9 mouse cellular contexts compared by ENCODE assay signal in the genomic region with DNA sequence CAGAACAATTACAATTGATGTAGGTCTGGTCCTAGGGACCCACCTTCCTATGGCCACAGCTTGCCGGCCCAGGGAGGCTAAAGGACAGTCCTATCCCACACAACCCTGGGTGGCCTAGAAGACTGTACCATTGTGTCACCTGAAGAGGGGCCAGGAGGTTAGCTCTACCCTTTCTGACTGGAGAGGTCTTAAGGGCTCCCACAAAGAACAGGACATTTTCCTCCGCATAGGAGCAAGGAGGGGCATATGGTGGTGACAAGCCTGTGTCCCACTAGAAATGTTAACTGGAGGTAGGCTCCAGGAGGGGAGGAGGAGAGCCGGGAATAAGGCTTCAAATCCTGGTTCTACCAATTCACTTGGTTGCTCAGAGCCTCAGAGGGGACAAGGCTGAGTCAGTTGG. TPM values are rescaled to one million over a fixed set of nuclear protein-coding genes. Genes with fewer than 3 reads are reported as not detected.
DNase-seq lines count a peak whose midpoint lies in the region; ATAC-seq lines count a peak whose summit lies in the region.
"Had no signal": no experiment of that assay in that cellular context is flagged by ENCODE, and none has a peak within 500 bp of the region (broad histone marks: within the 10 kb centered on the region; RNA-seq: fewer than 3 reads in every experiment).

No protein-coding gene starts in this region.

- 25% methylated on average over 3 of the region's 3 CpGs for WGBS in heart, embryonic 14.5 days
- 15% methylated on average over 3 of the region's 3 CpGs for WGBS in embryonic facial prominence, embryonic 10.5 days
- WGBS in hindbrain, embryonic 11.5 days, result 28% methylated on average over 3 of the region's 3 CpGs
- 24% methylated on average over 3 of the region's 3 CpGs for WGBS in midbrain, embryonic 13.5 days

- H3K4me2 ChIP-seq in heart, embryonic 14.5 days (ENCODE audit: low read length), result peak overlapping the region; percentile 90
- no peak overlapping the region for H3K4me2 ChIP-seq in hindbrain, embryonic 11.5 days (replicated peaks; ENCODE audit: low read depth, low read length)
- H3K4me2 ChIP-seq in midbrain, embryonic 13.5 days (replicated peaks), result peak overlapping the region; percentile 87

- peak overlapping the region; percentile 90; the same call in 1 of the 2 replicates for H3K9ac ChIP-seq in heart, embryonic 14.5 days (ENCODE audit: low read length)
- 0 out of 2 replicates have a peak overlapping the region, but pooled peaks have one; percentile 17 for H3K9ac ChIP-seq in hindbrain, embryonic 11.5 days (ENCODE audit: low read depth, low read length)
- H3K9ac ChIP-seq in midbrain, embryonic 13.5 days (replicated peaks), result no peak overlapping the region; the same call in 1 of the 2 replicates

- peak overlapping the region; percentile 63 to 92 for H3K27ac ChIP-seq in heart, embryonic 14.5 days (replicated peaks in 1 of 2; ENCODE audit: control insufficient read depth in 1 of 2, insufficient read depth in 1 of 2, low read depth in 2 of 2, low read length in 2 of 2)
- H3K27ac ChIP-seq in embryonic facial prominence, embryonic 10.5 days (replicated peaks), result peak overlapping the region; percentile 14; the same call in 1 of the 2 replicates
- H3K27ac ChIP-seq in hindbrain, embryonic 11.5 days (ENCODE audit: low read depth, low read length), result peak overlapping the region; percentile 68; the same call in 1 of the 2 replicates
- peak overlapping the region; percentile 67 for H3K27ac ChIP-seq in midbrain, embryonic 13.5 days

- DNase-seq in heart, adult 8-10 months (ENCODE audit: low spot score), result no peak
- DNase-seq in embryonic facial prominence, embryonic 10.5 days (ENCODE audit: low spot score), result no peak
- no peak for DNase-seq in hindbrain, embryonic 11.5 days (ENCODE audit: low spot score)
- no peak for DNase-seq in cerebellum, postnatal 14 days
- no peak for DNase-seq in cerebellum, adult 9-10 months

- H3K9me3 ChIP-seq in heart, embryonic 14.5 days (ENCODE audit: control insufficient read depth, low read length), result no peaks in the 10 kb centered on the region
- H3K9me3 ChIP-seq in embryonic facial prominence, embryonic 10.5 days, result no peaks in the 10 kb centered on the region
- no peaks in the 10 kb centered on the region for H3K9me3 ChIP-seq in hindbrain, embryonic 11.5 days (ENCODE audit: control insufficient read depth, low read length)
- no peaks in the 10 kb centered on the region for H3K9me3 ChIP-seq in midbrain, embryonic 13.5 days

- H3K4me3 ChIP-seq in heart, embryonic 14.5 days (ENCODE audit: control insufficient read depth in 1 of 2, insufficient read depth in 1 of 2, low read depth in 1 of 2, low read length in 2 of 2), result no peak overlapping the region
- peak overlapping the region; percentile 75; the same call in 1 of the 2 replicates for H3K4me3 ChIP-seq in embryonic facial prominence, embryonic 10.5 days
- no peak overlapping the region for H3K4me3 ChIP-seq in hindbrain, embryonic 11.5 days (ENCODE audit: low read depth, low read length)
- no peak overlapping the region; the same call in 1 of the 2 replicates for H3K4me3 ChIP-seq in midbrain, embryonic 13.5 days (replicated peaks)

- no peak for ATAC-seq in heart, embryonic 14.5 days (ENCODE audit: insufficient number of reproducible peaks, insufficient read depth, low FRiP score, low read depth)
- peak; percentile 31 for ATAC-seq in hindbrain, embryonic 11.5 days (ENCODE audit: low FRiP score)
- peak; percentile 21; the same call in 1 of the 2 replicates for ATAC-seq in midbrain, embryonic 13.5 days
- ATAC-seq in inflammation-experienced regulatory T-cells, adult 6 months, result no peak

- H3K4me1 ChIP-seq in heart, embryonic 14.5 days (ENCODE audit: control insufficient read depth in 2 of 2, insufficient read depth in 2 of 2, low read length in 2 of 2), result peaks cover 36 to 63% of the 10 kb centered on the region in 2 experiments
- peaks cover 66% of the 10 kb centered on the region for H3K4me1 ChIP-seq in embryonic facial prominence, embryonic 10.5 days
- H3K4me1 ChIP-seq in hindbrain, embryonic 11.5 days (replicated peaks; ENCODE audit: control insufficient read depth, insufficient read depth, low read length), result peaks cover 9% of the 10 kb centered on the region
- peaks cover 21% of the 10 kb centered on the region for H3K4me1 ChIP-seq in midbrain, embryonic 13.5 days (replicated peaks)

- no peaks in the 10 kb centered on the region for H3K27me3 ChIP-seq in heart, embryonic 14.5 days (ENCODE audit: control insufficient read depth, insufficient read depth, low read length)
- H3K27me3 ChIP-seq in embryonic facial prominence, embryonic 10.5 days (replicated peaks; ENCODE audit: low read depth, poor library complexity, severe bottlenecking), result peaks cover 70% of the 10 kb centered on the region
- peaks cover 27% of the 10 kb centered on the region for H3K27me3 ChIP-seq in hindbrain, embryonic 11.5 days (ENCODE audit: control insufficient read depth, insufficient read depth, low read length)
- H3K27me3 ChIP-seq in midbrain, embryonic 13.5 days, result peaks cover 78% of the 10 kb centered on the region

- peaks cover 10% of the 10 kb centered on the region; the same call in 1 of the 2 replicates for H3K36me3 ChIP-seq in heart, embryonic 14.5 days (ENCODE audit: control insufficient read depth, insufficient read depth, low read length)
- no peaks in the 10 kb centered on the region; the same call in 1 of the 2 replicates for H3K36me3 ChIP-seq in embryonic facial prominence, embryonic 10.5 days (replicated peaks)
- no peaks in the 10 kb centered on the region for H3K36me3 ChIP-seq in hindbrain, embryonic 11.5 days (ENCODE audit: control insufficient read depth, insufficient read depth, low read length)
- peaks cover 2% of the 10 kb centered on the region for H3K36me3 ChIP-seq in midbrain, embryonic 13.5 days

RNA-seq across cellular contexts. Expression of gene Gpr153, which starts 0.8 kb away (rescaled TPM):
- 14.0 and 18.2 TPM in 2 replicates for polyA plus RNA-seq in heart, embryonic 14.5 days (2014; fragmentation: Nextera tagmentation; extraction: Ambion mirVana)
- 10 to 100 TPM in 2 of 4 experiments, 1 to 10 TPM in 2; 5.6 to 11.9 (median 9.8) TPM for total RNA-seq in heart, adult 8-10 months (2022)
- polyA plus RNA-seq in embryonic facial prominence, embryonic 10.5 days (2016; fragmentation: Nextera tagmentation; extraction: Ambion mirVana), result 2.7 and 4.0 TPM in 2 replicates
- 8.7 and 9.5 TPM in 2 replicates for polyA plus RNA-seq in hindbrain, embryonic 11.5 days (2014; fragmentation: Nextera tagmentation; extraction: Ambion mirVana)
- 6.0 and 8.1 TPM in 2 replicates for polyA plus RNA-seq in midbrain, embryonic 13.5 days (2015; fragmentation: Nextera tagmentation; extraction: Ambion mirVana)
- polyA plus RNA-seq in inflammation-experienced regulatory T-cells, adult 6 months (2017; shearing (Covaris generic)), result under 1 TPM in 1 of 3 experiments, not detected in 2; 0.15 TPM

RNA-seq across cellular contexts. Expression of gene Hes3, which starts 18.3 kb away (rescaled TPM):
- not detected in 2 replicates for polyA plus RNA-seq in heart, embryonic 14.5 days (2014; fragmentation: Nextera tagmentation; extraction: Ambion mirVana)
- not detected for total RNA-seq in heart, adult 8-10 months (2022)
- 0.10 and 2.3 TPM in 2 replicates for polyA plus RNA-seq in embryonic facial prominence, embryonic 10.5 days (2016; fragmentation: Nextera tagmentation; extraction: Ambion mirVana)
- 2.9 and 3.5 TPM in 2 replicates for polyA plus RNA-seq in hindbrain, embryonic 11.5 days (2014; fragmentation: Nextera tagmentation; extraction: Ambion mirVana)
- polyA plus RNA-seq in midbrain, embryonic 13.5 days (2015; fragmentation: Nextera tagmentation; extraction: Ambion mirVana), result 1.4 and 2.5 TPM in 2 replicates
- polyA plus RNA-seq in inflammation-experienced regulatory T-cells, adult 6 months (2017; shearing (Covaris generic)), result not detected
- total RNA-seq: layer of hippocampus, postnatal 25 days had no signal

RNA-seq across cellular contexts. Expression of gene Icmt, which starts 23.8 kb away (rescaled TPM):
- polyA plus RNA-seq in heart, embryonic 14.5 days (2014; fragmentation: Nextera tagmentation; extraction: Ambion mirVana), result 19.4 and 20.3 TPM in 2 replicates
- 10 to 100 TPM; 25.2 to 36.4 (median 30.6) TPM for total RNA-seq in heart, adult 8-10 months (2022)
- polyA plus RNA-seq in embryonic facial prominence, embryonic 10.5 days (2016; fragmentation: Nextera tagmentation; extraction: Ambion mirVana), result 29.5 and 30.2 TPM in 2 replicates
- polyA plus RNA-seq in hindbrain, embryonic 11.5 days (2014; fragmentation: Nextera tagmentation; extraction: Ambion mirVana), result 17.4 and 20.6 TPM in 2 replicates
- polyA plus RNA-seq in midbrain, embryonic 13.5 days (2015; fragmentation: Nextera tagmentation; extraction: Ambion mirVana), result 18.1 and 19.0 TPM in 2 replicates
- polyA plus RNA-seq in inflammation-experienced regulatory T-cells, adult 6 months (2017; shearing (Covaris generic)), result 1 to 10 TPM; 5.1 to 8.8 (median 7.1) TPM

RNA-seq across cellular contexts. Expression of gene Rnf207, which starts 45.6 kb away (rescaled TPM):
- polyA plus RNA-seq in heart, embryonic 14.5 days (2014; fragmentation: Nextera tagmentation; extraction: Ambion mirVana), result 74.9 and 77.5 TPM in 2 replicates
- 10 to 100 TPM; 29.1 to 63.4 (median 46.1) TPM for total RNA-seq in heart, adult 8-10 months (2022)
- 1.3 and 2.3 TPM in 2 replicates for polyA plus RNA-seq in embryonic facial prominence, embryonic 10.5 days (2016; fragmentation: Nextera tagmentation; extraction: Ambion mirVana)
- polyA plus RNA-seq in hindbrain, embryonic 11.5 days (2014; fragmentation: Nextera tagmentation; extraction: Ambion mirVana), result 1.5 and 1.6 TPM in 2 replicates
- 4.7 TPM in 2 replicates for polyA plus RNA-seq in midbrain, embryonic 13.5 days (2015; fragmentation: Nextera tagmentation; extraction: Ambion mirVana)
- not detected for polyA plus RNA-seq in inflammation-experienced regulatory T-cells, adult 6 months (2017; shearing (Covaris generic))

RNA-seq across cellular contexts. Expression of gene Rpl22, which starts 52.4 kb away (rescaled TPM):
- 261 and 276 TPM in 2 replicates for polyA plus RNA-seq in heart, embryonic 14.5 days (2014; fragmentation: Nextera tagmentation; extraction: Ambion mirVana)
- 100 to 1,000 TPM; 266 to 327 (median 276) TPM for total RNA-seq in heart, adult 8-10 months (2022)
- 360 and 367 TPM in 2 replicates for polyA plus RNA-seq in embryonic facial prominence, embryonic 10.5 days (2016; fragmentation: Nextera tagmentation; extraction: Ambion mirVana)
- 304 and 330 TPM in 2 replicates for polyA plus RNA-seq in hindbrain, embryonic 11.5 days (2014; fragmentation: Nextera tagmentation; extraction: Ambion mirVana)
- 213 and 217 TPM in 2 replicates for polyA plus RNA-seq in midbrain, embryonic 13.5 days (2015; fragmentation: Nextera tagmentation; extraction: Ambion mirVana)
- polyA plus RNA-seq in inflammation-experienced regulatory T-cells, adult 6 months (2017; shearing (Covaris generic)), result 1,000 to 10,000 TPM in 1 of 3 experiments, 100 to 1,000 TPM in 2; 752 to 1,062 (median 960) TPM

Comparison
In these comparisons a context has a peak if more than half of its experiments do, and no peak if none do; other contexts are left out.
1. ATAC-seq: peak in hindbrain, embryonic 11.5 days (single experiment) and midbrain, embryonic 13.5 days (single experiment); none in heart, embryonic 14.5 days (single experiment) and inflammation-experienced regulatory T-cells, adult 6 months (single experiment).
2. H3K27ac ChIP-seq: peak in every context shown above with its lines; median percentile 78 in heart, embryonic 14.5 days; 68 in hindbrain, embryonic 11.5 days; 67 in midbrain, embryonic 13.5 days; 14 in embryonic facial prominence, embryonic 10.5 days.